Mouse (Mus musculus) kidney, adult 2 months (tissue): ENCODE results near the gene Gaa. TPM values are rescaled to one million over a fixed set of nuclear protein-coding genes. Genes with fewer than 3 reads are reported as not detected.

Experiments
- DNase-seq: peaks from one replicate; pipeline ENCODE4 v3.0.0; 2021
- H3K27ac ChIP-seq: fragments of 200-500 bp; 2 replicates; pipeline ENCODE4 v1.5.1; 2012; ENCODE audit warnings: low read depth, low read length, control low read depth, inconsistent platforms; ENCODE audit not compliant: insufficient read depth
- H3K27me3 ChIP-seq: fragments of 200-500 bp; replicated peaks from 2 replicates; pipeline ENCODE4 v1.6.1; 2012; ENCODE audit warnings: mild to moderate bottlenecking, moderate library complexity, low read length, inconsistent platforms; ENCODE audit not compliant: control insufficient read depth, insufficient read depth
- H3K36me3 ChIP-seq: fragments of 200-500 bp; 2 replicates; pipeline ENCODE4 v1.6.1; 2012; ENCODE audit warnings: mild to moderate bottlenecking, moderate library complexity, low read length, inconsistent platforms; ENCODE audit not compliant: control insufficient read depth, insufficient read depth
- H3K4me1 ChIP-seq: fragments of 200-500 bp; 2 replicates; pipeline ENCODE4 v1.6.1; 2011; ENCODE audit warnings: low read length; ENCODE audit not compliant: control insufficient read depth, insufficient read depth
- H3K4me3 ChIP-seq: fragments of 200-500 bp; 2 replicates; pipeline ENCODE4 v1.5.1; 2011; ENCODE audit warnings: mild to moderate bottlenecking, low read depth, low read length, control low read depth; ENCODE audit not compliant: insufficient read depth
- CTCF ChIP-seq: fragments of 200-500 bp; conservative IDR thresholded peaks from 2 replicates; pipeline ENCODE4 v1.5.1; 2011; ENCODE audit warnings: low read depth, mild to moderate bottlenecking, control low read depth, low read length, moderate library complexity, mixed read lengths; ENCODE audit not compliant: insufficient read depth, insufficient read length
- POLR2A ChIP-seq: fragments of 200-500 bp; IDR thresholded peaks from one replicate; pipeline ENCODE4 v1.6.1; 2011; ENCODE audit warnings: low read depth, low read length, control low read depth
- WGBS: fragments of 180-500 bp; shearing (Covaris S2); methylation state at CpG from one replicate; pipeline ENCODE4 v1.1.7; 2018; 5-methylcytosine and 5-hydroxymethylcytosine counted together
- polyA plus RNA-seq: library from polyadenylated mRNA; depleted of rRNA; stranded (reverse); fragments of >200 nt; gene quantifications from 2 replicates; pipeline ENCODE4 v1.2.3, GENCODE M21; 2012

The Gaa gene
- polyA plus RNA-seq, 1 experiment = 152 TPM

DNA sequence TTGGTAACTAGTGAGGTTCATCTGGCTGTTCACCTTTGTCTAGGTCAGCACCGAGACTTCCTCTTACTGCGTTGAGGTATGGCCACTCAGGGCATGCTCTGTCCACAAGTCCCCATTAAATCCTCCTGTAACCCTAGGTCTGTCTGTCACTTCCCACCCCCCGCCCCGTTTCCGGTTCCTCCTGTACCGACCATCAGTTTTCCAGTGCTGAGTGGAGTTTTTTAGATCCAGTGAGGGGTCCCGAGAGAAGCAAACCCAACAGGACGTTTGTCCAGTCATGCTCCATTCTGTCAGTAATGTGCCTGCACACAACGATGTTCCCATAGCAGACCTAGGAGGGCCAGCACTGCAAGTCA, 9.5 kb upstream of the Gaa start:
- no peak for DNase-seq
- 40% methylated on average over 9 of the region's 9 CpGs for WGBS
- no peaks in the 10 kb centered on the region for H3K4me1 ChIP-seq
- H3K27ac ChIP-seq = no peak overlapping the region
- no peak for TF ChIP-seq POLR2A
- TF ChIP-seq CTCF = no peak
- no peaks in the 10 kb centered on the region for H3K36me3 ChIP-seq
- H3K27me3 ChIP-seq = no peaks in the 10 kb centered on the region
- no peak overlapping the region for H3K4me3 ChIP-seq

DNA sequence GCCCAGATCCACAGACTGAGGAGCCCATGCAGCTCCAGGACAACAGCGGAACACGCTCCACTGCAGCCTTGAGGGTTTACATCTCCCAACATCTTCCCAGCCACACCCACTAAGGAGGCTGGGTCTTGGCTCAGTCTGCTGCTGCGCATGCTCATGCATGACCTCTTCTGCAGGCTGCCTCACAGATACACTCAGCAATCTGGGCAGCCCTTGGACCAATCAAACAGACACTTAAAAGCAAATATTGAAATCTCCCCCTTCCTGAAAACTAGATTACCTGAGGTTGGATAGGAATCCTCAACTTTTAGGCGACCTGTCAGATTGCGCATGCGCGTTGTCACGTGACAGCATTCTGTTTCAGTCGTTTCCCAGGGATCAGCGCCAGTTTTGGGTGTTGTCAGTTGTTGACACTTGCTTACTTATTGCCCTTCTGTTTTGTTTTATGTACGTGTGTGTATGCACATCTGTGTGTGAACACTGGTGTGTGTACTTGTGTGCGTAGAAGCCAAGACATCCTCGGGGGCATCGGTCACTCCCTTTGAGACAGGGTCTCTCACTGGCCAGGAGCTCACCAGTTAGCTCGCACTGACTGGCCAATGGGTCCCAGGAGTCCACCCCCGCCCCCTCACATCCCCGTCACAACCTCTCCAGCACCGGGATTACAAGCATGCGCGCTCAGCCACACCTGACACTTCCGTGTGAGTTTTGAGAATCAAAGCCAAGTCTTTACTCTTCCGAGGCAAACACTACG, 8.9 kb upstream of the Gaa start:
- TF ChIP-seq CTCF (no peak), POLR2A (no peak)
- H3K27ac ChIP-seq = peak overlapping the region; percentile 58; the same call in 1 of the 2 replicates

DNA sequence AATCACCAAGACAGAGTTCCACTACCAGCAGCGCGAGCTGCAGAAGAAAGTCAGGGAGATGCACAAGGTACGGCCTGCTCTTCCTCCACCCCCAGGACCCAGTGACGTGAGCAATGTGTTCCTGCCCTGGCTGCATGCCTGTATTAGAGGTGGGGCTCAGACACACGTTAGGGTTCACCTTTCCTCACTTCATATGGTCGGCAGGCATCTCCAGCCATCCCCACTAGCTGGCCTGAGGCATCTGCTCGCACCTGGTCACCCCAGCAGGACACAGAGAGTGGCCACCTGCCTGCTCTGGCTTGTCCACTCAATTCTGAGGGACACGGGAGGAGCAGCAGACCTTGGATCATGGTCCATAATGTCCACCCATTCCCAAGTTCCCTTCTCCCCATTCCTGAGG, 7.7 kb upstream of the Gaa start:
- no peak for DNase-seq
- Histone ChIP-seq H3K36me3 (no peaks in the 10 kb centered on the region), H3K27me3 (no peaks in the 10 kb centered on the region), H3K4me1 (no peaks in the 10 kb centered on the region), H3K27ac (no peak overlapping the region), H3K4me3 (no peak overlapping the region)
- TF ChIP-seq CTCF (no peak), POLR2A (no peak)
- WGBS = 89% methylated on average over 8 of the region's 8 CpGs

More for the DNA sequence above, 8.9 kb upstream of the Gaa start:
- Histone ChIP-seq H3K4me3 (peak overlapping the region; percentile 42; the same call in 1 of the 2 replicates), H3K4me1 (no peaks in the 10 kb centered on the region), H3K36me3 (no peaks in the 10 kb centered on the region), H3K27me3 (no peaks in the 10 kb centered on the region)
- DNase-seq = peak; percentile 83
- WGBS = 56% methylated on average over 23 of the region's 23 CpGs

DNA sequence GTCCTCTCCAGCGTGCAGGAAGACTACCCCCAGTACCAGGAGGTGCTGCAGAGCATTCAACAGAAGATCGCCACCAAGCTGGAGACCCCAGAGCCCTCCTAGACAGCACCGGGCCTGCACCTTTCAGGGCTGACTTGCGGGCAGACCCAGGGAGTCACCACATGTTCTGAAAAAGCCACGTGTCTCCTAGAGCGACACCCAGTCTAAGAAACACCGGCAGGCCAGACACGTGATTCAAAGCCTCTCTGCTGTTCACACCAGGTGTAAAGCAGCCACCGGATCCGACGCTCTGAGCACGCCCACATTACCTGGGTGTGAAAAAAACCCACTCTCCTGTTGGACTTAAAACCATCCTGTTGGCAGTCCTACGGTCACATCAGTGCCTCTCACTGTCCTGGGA, 3.3 kb upstream of the Gaa start:
- Histone ChIP-seq H3K36me3 (no peaks in the 10 kb centered on the region), H3K27me3 (no peaks in the 10 kb centered on the region), H3K4me3 (no peak overlapping the region), H3K27ac (no peak overlapping the region), H3K4me1 (peaks cover 5% of the 10 kb centered on the region; the same call in 1 of the 2 replicates)
- DNase-seq = no peak
- TF ChIP-seq POLR2A (no peak), CTCF (no peak)
- 91% methylated on average over 13 of the region's 13 CpGs for WGBS

DNA sequence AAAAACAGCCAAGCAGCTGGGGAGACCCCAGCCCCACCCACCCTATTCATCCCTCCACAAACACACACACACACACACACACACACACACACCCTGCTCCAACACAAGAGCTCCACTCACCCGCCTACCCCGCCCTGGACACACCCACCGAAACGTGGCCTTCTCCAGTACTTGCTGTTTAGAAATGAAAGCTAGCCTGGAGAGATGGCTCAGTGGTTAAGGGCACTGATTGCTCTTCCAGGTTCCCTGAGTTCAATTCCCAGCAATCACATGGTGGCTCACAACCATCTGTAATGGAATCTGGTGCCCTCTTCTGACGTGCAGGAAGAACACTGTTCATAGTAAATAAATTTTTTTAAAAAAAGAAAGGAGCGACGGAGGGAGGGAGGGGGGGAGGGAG, 1.9 kb upstream of the Gaa start:
- TF ChIP-seq POLR2A = no peak
- no peak for TF ChIP-seq CTCF
- no peaks in the 10 kb centered on the region for H3K36me3 ChIP-seq
- peaks cover 5% of the 10 kb centered on the region; the same call in 1 of the 2 replicates for H3K4me1 ChIP-seq
- no peak overlapping the region for H3K27ac ChIP-seq
- H3K27me3 ChIP-seq = no peaks in the 10 kb centered on the region
- 84% methylated on average over 7 of the region's 7 CpGs for WGBS
- no peak for DNase-seq
- H3K4me3 ChIP-seq = no peak overlapping the region

DNA sequence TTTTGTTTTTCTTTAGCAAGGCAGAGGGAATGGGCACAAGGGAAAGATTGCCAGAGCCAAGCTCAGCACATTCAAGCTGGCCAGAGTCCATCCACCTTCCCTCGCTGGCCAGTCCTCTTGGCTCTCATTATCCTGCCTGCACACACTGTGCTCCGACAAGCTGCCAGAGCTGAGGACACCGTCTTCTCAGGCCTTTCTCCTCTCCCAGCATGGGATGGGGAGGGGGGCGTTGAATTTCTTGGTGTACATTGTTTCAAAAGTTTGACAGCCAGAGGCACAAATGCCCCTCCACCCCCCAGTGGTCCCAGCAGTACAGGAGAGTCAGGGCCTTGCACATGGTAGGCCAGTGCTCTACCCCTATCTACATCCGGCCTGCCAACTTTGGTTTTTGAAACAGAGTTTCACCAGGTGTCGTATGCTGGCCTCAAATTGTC, 429 bp upstream of the Gaa start:
- peak; percentile 89 for DNase-seq
- Histone ChIP-seq H3K4me1 (peaks cover 5% of the 10 kb centered on the region; the same call in 1 of the 2 replicates), H3K27me3 (no peaks in the 10 kb centered on the region), H3K27ac (peak overlapping the region; percentile 37; the same call in 1 of the 2 replicates), H3K4me3 (no peak overlapping the region), H3K36me3 (no peaks in the 10 kb centered on the region)
- 38% methylated on average over 6 of the region's 6 CpGs for WGBS
- TF ChIP-seq CTCF (no peak), POLR2A (no peak)

DNA sequence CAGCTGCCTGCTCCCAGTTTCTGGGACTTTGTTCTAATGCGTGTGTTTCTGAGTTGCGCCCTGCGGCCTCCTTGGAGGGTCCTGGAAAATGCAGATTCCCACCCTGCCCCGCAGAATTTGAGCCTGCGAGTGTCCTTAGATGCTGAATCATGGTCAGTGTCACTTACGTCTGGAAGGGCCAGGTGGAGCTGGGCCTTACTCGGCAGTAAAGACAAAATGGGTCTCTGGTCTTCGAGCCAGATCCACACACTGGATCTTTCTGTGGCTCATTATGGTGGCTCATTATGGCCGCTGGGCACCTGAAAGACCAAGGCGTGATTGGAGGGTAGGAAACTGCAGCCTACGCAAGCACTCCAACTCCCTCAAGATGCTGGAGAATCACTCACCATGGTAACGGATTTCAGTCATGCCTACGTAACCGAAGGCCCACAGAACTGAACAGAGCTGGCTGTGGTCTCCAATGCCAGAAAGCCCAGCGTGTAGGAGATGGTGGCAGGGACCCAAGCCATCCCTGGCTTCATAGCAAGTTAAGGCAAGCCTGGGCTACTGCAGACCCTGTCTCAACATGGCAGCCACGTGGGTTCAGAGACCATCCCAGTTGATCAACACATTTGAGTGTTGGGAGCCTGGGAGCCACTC, 989 bp downstream of the Gaa start:
- WGBS = 79% methylated on average over 16 of the region's 16 CpGs
- no peak overlapping the region for H3K27ac ChIP-seq
- no peak for DNase-seq

More for the DNA sequence above, 989 bp downstream of the Gaa start:
- no peak for TF ChIP-seq CTCF
- no peak for TF ChIP-seq POLR2A
- peaks cover 5% of the 10 kb centered on the region; the same call in 1 of the 2 replicates for H3K4me1 ChIP-seq
- H3K27me3 ChIP-seq = no peaks in the 10 kb centered on the region
- H3K4me3 ChIP-seq = peak overlapping the region; percentile 80; the same call in 1 of the 2 replicates
- H3K36me3 ChIP-seq = no peaks in the 10 kb centered on the region
